Mouse (Mus musculus): ENCODE results near the gene Cpt1c. TPM values are rescaled to one million over a fixed set of nuclear protein-coding genes. Genes with fewer than 3 reads are reported as not detected.
A peak's percentile ranks its signal among the peaks of the same experiment; 100 is the strongest.

Gene Cpt1c
- total RNA-seq, 2 experiments from 2014 or later: 97.4 to 101 TPM

DNA sequence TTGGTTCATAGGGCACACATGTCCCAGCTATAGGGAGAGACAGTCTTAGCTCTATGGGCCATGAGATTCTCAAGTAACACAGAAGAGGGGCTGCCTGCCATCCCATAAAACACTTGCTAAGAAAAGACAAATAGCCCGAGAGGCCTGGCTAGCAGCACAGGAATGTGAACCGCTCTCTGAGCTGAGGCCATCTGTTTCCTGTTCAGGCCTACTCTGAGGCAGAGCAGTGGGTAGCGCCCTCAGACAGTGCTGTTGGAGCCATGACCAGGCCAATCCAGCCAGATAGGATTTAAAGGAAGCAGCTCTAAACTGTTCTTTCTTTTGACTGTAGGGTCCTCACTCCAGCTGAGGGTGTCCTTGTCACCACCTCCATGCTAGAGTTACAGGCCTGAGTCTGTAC lies 29.9 kb upstream of the Cpt1c start:
- intact Hi-C loops (cut with DNase I): no loop called here
- DNase-seq (ENCODE audit: low spot score in 2 of 2): no peak

GRCm38 (mm10) chr7:45002440-45002839 lies 27.8 kb upstream of the Cpt1c start:
- intact Hi-C loops (cut with DNase I): no loop called here
- DNase-seq (ENCODE audit: low spot score in 2 of 2): no peak

DNA sequence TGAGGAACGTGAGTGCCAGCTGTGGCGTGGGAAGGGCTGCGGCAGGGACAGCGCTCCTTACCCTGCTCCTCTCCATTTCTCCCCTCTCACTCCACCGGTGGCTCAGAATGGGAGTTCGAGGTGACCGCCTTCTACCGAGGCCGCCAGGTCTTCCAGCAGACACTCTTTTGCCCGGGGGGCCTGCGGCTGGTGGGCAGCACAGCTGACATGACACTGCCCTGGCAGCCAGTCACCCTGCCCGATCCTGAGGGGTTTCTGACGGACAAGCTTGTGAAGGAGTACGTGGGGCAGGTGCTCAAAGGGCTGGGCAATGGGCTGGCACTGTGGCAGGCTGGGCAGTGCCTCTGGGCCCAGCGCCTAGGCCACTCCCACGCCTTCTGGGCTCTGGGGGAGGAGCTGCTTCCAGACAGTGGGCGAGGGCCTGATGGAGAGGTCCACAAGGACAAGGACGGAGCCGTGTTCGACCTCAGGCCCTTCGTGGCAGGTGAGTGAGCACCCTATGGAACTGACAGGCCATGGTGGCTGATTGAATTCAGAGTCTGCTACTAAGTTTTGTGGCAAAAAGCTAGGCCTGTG lies 26.0 kb upstream of the Cpt1c start:
- no peak for DNase-seq (ENCODE audit: low spot score in 2 of 2)
- intact Hi-C loops (cut with DNase I): no loop called here

DNA sequence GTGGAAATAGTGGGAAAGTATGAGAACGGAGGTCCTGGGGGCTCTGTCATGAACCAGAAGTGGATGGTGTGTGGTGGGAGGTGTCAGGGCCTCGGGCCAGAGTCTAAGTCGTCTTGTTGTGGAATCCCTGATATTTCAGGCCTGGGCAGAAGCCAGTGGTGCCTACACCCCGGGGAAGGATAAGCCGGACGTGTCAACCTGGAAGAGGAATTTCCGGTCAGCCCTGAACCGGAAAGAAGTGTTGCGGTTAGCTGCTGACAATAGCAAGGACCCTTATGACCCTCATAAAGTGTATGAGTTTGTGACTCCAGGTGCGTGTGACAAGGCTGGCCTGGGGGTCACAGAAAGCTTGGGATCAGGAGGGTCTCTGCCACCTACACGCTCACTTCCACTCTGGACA lies 25.1 kb upstream of the Cpt1c start:
- intact Hi-C loops (cut with DNase I): no loop called here
- no peak for DNase-seq (ENCODE audit: low spot score in 2 of 2)

DNA sequence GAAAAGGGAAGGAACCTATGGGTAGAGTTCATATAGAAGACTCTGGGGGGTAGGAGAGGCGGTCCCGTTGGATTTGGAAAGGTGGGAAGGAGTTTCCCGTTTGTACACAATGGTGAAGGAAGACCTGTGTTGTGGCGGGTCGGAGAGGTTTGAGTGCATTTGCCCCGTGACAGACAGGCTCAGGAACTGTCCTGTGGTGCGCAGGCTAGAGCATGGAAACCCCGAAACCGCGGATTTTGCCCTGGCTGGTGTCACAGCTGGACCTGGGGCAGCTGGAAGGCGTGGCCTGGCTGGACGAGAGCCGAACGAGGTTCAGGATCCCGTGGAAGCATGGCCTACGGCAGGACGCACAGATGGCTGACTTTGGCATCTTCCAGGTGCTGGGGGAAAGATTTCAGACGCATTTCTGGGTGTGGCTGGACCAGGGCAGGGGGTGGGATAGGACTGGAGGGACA lies 23.9 kb upstream of the Cpt1c start, which contains the start of gene Bcl2l12:
TSS of gene Bcl2l12 (minus strand) at position 212 of the 455 bp plus-strand sequence.
- DNase-seq (ENCODE audit: low spot score in 2 of 2): no peak
- intact Hi-C loops (cut with DNase I): no loop called here

- DNase-seq (ENCODE audit: low spot score in 2 of 2): no peak
- intact Hi-C loops (cut with DNase I): no loop called here
These were observed 23.3 kb upstream of the Cpt1c start for GRCm38 (mm10) chr7:44997940-44998428.

- intact Hi-C loops (cut with DNase I): no loop called here
These were observed 22.7 kb upstream of the Cpt1c start, which contains the start of gene Irf3 for GRCm38 (mm10) chr7:44997231-44997939. TSS of gene Irf3 (plus strand) at chr7:44997648.

DNA sequence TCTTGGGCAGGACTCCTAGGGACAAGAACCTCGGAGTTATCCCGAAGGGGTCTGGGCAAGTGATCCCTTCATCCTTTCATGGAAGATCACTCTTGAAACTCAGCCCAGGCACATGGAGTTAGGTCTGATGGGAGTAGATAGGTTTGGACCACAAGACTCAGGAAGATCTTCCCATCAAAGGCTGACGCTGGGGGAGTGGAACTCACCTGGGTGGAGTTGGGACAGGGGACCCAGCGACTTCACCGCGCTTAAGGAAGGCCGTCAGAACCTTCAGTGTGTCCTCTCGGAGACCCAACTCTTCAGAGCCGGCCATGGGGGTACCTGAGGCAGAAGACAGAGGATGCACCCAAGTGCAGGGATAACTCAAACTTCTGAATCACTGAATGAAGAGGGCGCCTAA lies 22.0 kb upstream of the Cpt1c start:
- no peak for DNase-seq (ENCODE audit: low spot score in 2 of 2)

More at GRCm38 (mm10) chr7:44997231-44997939, 22.7 kb upstream of the Cpt1c start, which contains the start of gene Irf3:
- peak; percentile 95 to 97 for DNase-seq (ENCODE audit: low spot score in 2 of 2)

DNA sequence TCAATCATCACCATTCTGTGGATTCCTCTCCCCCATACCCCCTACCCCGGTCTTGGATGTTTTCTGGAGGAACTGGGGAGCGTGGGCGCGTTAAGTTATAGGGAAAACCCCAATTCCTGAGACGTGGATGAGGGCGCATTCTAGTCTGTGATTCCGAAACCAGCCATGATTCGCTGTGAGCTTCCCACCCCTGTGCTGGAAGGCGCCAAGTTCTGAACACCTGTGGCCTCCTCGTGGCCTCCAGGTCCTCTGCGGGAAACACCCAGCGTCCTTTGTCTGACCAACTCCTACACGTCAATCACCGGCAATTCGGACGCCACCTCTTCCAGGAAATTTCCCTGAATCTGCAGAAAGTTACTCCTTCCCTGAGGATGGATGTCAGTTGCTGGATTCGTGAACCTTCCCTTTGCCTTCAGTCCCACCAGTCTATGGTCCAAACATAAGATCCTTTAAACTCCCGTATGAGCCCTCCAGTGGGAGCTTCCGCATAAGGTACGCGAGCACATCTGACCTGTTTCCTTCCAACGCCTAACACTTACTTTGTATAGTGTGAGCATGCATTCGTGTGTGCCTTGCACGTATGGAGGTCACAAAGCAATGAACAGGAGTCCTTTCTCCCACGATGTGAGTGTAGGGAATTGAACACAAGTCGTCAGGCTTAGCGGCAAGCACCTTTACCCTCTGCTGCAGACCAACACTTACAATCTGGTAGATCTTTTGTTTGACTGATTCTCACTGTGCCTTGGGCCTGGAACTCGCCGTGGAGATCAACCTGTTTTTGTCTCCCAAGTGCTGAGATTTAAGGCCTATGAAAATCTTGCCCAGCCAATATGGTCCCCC lies 12.4 kb upstream of the Cpt1c start:
- intact Hi-C loops (cut with DNase I): no loop called here

More for the DNA sequence above, 22.0 kb upstream of the Cpt1c start:
- intact Hi-C loops (cut with DNase I): no loop called here

DNA sequence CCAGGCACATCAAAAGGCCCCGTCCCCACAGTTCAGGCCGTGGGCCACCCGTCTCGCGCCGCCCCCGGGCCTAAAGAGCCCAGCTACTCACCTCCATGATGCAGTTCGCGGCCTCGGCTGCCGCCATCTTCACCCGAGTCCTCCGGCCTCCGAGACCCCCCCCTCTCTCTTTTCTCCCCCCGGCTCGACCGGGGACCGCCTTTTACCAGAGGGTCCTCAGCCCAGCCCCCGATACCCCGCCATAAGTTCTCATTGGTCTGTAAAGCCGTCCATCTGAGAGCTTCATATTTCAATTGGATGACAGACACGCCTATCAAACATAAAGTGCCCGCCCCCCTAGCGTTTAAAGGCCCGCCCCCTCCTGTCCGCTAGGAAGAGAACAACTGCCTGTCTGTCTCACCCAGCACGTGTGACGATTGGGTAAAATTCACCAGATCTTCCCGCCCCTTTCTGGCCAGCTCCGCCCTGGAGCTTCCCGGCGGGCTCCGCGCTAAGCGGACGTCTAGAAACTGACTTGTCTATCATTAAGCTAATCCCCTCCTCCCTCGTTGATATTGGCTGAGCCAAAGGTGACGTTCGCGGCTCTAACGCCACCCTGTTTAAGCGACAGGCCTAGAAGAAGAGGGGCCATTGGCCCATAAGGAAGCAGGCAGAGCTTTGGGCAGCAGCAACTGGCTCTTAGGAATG lies 11.7 kb upstream of the Cpt1c start, which contains the start of gene Prmt1:
TSS of gene Prmt1 (minus strand) at position 377 of the 687 bp plus-strand sequence.
- intact Hi-C loops (cut with DNase I): no loop called here
- peak; percentile 98 to 100 for DNase-seq (ENCODE audit: low spot score in 2 of 2)

More for the DNA sequence above, 12.4 kb upstream of the Cpt1c start:
- no peak for DNase-seq (ENCODE audit: low spot score in 2 of 2)

GRCm38 (mm10) chr7:44985595-44986191 lies 11.0 kb upstream of the Cpt1c start:
- DNase-seq (ENCODE audit: low spot score in 2 of 2): peak; percentile 61 to 64
- intact Hi-C loops (cut with DNase I): no loop called here

- DNase-seq (ENCODE audit: low spot score in 2 of 2): no peak
- intact Hi-C loops (cut with DNase I): no loop called here
These were observed 10.1 kb upstream of the Cpt1c start for GRCm38 (mm10) chr7:44984833-44985164.

GRCm38 (mm10) chr7:44983944-44984832 lies 9.5 kb upstream of the Cpt1c start:
- intact Hi-C loops (cut with DNase I): no loop called here
- no peak for DNase-seq (ENCODE audit: low spot score in 2 of 2)

DNA sequence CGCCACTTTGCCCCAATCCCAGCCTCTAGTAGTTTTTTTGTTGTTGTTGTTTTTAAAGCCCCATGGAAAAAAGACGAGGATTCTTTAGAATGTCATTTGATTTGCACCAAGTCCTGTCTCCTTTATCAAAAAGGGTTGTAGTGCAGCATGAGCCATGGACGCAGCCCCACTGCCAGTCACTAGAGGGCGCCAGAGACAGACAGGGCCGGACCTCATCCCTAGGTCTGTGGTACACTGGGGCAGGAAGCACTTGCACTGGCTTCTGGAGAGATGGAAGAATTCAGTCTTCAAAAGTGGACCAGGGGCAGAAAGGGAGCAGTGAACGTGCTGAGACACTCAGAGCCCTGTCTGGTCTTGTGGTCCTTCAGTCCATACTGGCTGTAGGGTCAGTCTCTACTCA lies 8.4 kb upstream of the Cpt1c start:
- DNase-seq (ENCODE audit: low spot score in 2 of 2): peak; percentile 82 to 88
- intact Hi-C loops (cut with DNase I): no loop called here

DNA sequence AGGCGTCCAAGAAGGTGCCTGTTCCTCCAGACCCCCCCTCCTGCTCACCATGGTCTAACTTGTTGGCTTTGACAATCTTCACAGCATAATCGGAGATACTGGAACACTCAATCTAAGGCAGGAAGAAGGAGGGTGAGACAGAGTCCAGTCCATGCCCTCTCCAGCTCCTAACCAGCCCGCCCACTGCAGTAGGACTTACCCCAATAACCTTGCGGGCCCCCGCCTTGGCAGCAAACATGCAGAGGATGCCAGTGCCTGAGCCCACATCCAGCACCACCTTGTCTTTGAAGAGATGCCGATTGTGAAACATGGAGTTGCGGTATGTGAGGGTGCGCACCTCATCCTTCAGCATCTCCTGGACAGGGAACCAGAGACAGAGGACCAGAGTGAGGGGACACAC lies 6.9 kb upstream of the Cpt1c start:
- intact Hi-C loops (cut with DNase I): no loop called here
- DNase-seq (ENCODE audit: low spot score in 2 of 2): no peak

DNA sequence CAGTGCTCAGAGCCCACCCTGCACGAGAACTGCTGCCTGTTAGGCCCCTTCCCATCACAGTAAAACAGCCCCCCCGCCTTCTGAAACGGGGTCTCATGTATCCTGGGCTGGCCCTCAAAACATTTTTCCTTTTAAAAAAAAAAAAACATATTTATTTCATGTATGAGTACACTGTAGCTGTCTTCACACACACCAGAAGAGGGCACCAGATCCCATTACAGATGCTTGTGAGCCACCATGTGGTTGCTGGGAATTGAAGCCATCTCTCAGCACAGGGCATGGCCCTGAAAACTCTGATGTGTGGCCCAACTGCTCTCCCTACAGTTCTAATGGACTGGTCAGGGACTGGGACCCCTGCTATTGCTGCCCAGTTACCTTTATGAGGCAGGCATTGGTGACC lies 3.6 kb upstream of the Cpt1c start:
- DNase-seq (ENCODE audit: low spot score in 2 of 2): no peak
- intact Hi-C loops (cut with DNase I): no loop called here

GRCm38 (mm10) chr7:44975117-44975419 lies 417 bp upstream of the Cpt1c start:
- intact Hi-C loops (cut with DNase I): no loop called here
- DNase-seq (ENCODE audit: low spot score in 2 of 2): no peak

GRCm38 (mm10) chr7:44973415-44974130 lies 1.1 kb downstream of the Cpt1c start:
- no peak for DNase-seq (ENCODE audit: low spot score in 2 of 2)
- intact Hi-C loops (cut with DNase I): loop anchor here (5.0 kb wide), 1 partner anchor 46 kb away; the partner anchor contains the start of gene Ap2a1
